Mouse (Mus musculus) megakaryocyte, embryonic 14.5 days (primary cell): ENCODE measurements around the gene Stoml1.

ENCODE experiments used
- FLI1 ChIP-seq: IDR thresholded peaks from 2 replicates; pipeline ENCODE4 v1.6.1; 2012; ENCODE audit warnings: low read length, inconsistent platforms, mixed read lengths
- GATA1 ChIP-seq: IDR thresholded peaks from 3 replicates; pipeline ENCODE4 v1.6.1; 2012; ENCODE audit warnings: mixed read lengths, low read length, inconsistent platforms, borderline replicate concordance

DNA sequence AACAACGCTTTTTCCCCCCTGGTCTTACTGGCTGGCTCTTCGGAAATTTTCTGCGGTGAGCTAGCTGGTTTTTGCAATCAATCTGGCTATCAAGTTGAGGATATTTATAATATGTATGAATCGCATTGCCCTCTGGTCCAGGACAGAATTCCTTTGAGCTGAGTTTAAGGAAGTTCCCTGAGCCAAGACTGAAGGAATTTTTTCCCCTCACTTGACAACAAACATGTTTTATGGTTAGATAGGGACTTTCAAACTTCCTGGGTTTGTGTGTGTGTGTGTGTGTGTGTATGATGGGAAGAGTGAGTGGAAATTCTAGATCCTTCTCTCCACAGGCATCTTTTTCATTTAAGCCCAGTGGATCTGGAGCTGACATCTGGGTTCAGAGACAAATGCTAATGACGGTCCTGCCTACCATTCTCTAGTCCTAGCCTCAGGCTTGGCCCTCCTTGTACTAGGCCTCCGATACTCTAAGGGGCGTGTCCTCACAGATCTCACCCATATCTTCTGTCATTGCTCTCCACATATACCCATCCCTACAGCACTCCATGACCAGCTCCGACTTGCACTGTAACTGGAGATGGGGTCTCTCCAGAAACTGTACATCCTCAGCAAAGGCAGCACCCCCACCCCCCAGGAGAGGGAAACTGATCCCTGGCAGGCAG is 38.3 kb upstream of the Stoml1 start:
- TF ChIP-seq GATA1: no peak
- TF ChIP-seq FLI1: no peak
